Mouse (Mus musculus): Measurements from ENCODE around the gene Trp63.
"Not testable (repeated sequence)": the region's sequence is repeated elsewhere in the genome, so short reads cannot be mapped to it uniquely, and the experiment has no call there.

Trp63 gene

GRCm38 (mm10) chr16:25683531-25684248, at the start of gene Trp63:
Gene Trp63, plus strand, starts transcription at chr16:25683763.
- DNase-seq (ENCODE audit: low read depth) = no peak

GRCm38 (mm10) chr16:25644716-25645115, 38.8 kb upstream of the Trp63 start:
- not testable (repeated sequence) for DNase-seq (ENCODE audit: low read depth)

GRCm38 (mm10) chr16:25660510-25661235, 22.9 kb upstream of the Trp63 start:
- DNase-seq (ENCODE audit: low read depth) = no peak

GRCm38 (mm10) chr16:25663116-25663515, 20.4 kb upstream of the Trp63 start:
- no peak for DNase-seq (ENCODE audit: low read depth)

- no peak for DNase-seq (ENCODE audit: low read depth)
These were observed 9.6 kb upstream of the Trp63 start for GRCm38 (mm10) chr16:25673861-25674440.

- no peak for DNase-seq (ENCODE audit: low read depth)
These were observed 3.2 kb upstream of the Trp63 start for GRCm38 (mm10) chr16:25680369-25680768.

GRCm38 (mm10) chr16:25682533-25682932, 1.0 kb upstream of the Trp63 start:
- no peak for DNase-seq (ENCODE audit: low read depth)

GRCm38 (mm10) chr16:25684572-25684971, 1.0 kb downstream of the Trp63 start:
- no peak for DNase-seq (ENCODE audit: low read depth)

GRCm38 (mm10) chr16:25690612-25691011, 7.0 kb downstream of the Trp63 start:
- DNase-seq (ENCODE audit: low read depth) = no peak

GRCm38 (mm10) chr16:25701252-25701651, 17.7 kb downstream of the Trp63 start:
- DNase-seq (ENCODE audit: low read depth) = no peak

- no peak for DNase-seq (ENCODE audit: low read depth)
These were observed 22.7 kb downstream of the Trp63 start for GRCm38 (mm10) chr16:25706260-25706659.

- DNase-seq (ENCODE audit: low read depth) = no peak
These were observed 32.2 kb downstream of the Trp63 start for GRCm38 (mm10) chr16:25715790-25716189.

GRCm38 (mm10) chr16:25723131-25723530, 39.6 kb downstream of the Trp63 start:
- DNase-seq (ENCODE audit: low read depth) = no peak

GRCm38 (mm10) chr16:25727001-25727400, 43.4 kb downstream of the Trp63 start:
- no peak for DNase-seq (ENCODE audit: low read depth)

- DNase-seq (ENCODE audit: low read depth) = no peak
These were observed 44.5 kb downstream of the Trp63 start for GRCm38 (mm10) chr16:25727957-25728506.

- DNase-seq (ENCODE audit: low read depth) = no peak
These were observed 53.3 kb downstream of the Trp63 start for GRCm38 (mm10) chr16:25736912-25737311.

GRCm38 (mm10) chr16:25737623-25738050, 54.1 kb downstream of the Trp63 start:
- no peak for DNase-seq (ENCODE audit: low read depth)

- DNase-seq (ENCODE audit: low read depth) = no peak
These were observed 63.2 kb downstream of the Trp63 start for GRCm38 (mm10) chr16:25746807-25747206.

- DNase-seq (ENCODE audit: low read depth) = no peak
These were observed 68.3 kb downstream of the Trp63 start for GRCm38 (mm10) chr16:25751866-25752265.

- no peak for DNase-seq (ENCODE audit: low read depth)
These were observed 74.5 kb downstream of the Trp63 start for GRCm38 (mm10) chr16:25758108-25758507.

- DNase-seq (ENCODE audit: low read depth) = no peak
These were observed 82.0 kb downstream of the Trp63 start for GRCm38 (mm10) chr16:25765549-25765948.

- no peak for DNase-seq (ENCODE audit: low read depth)
These were observed 91.0 kb downstream of the Trp63 start for GRCm38 (mm10) chr16:25774611-25775010.

GRCm38 (mm10) chr16:25777501-25777900, 93.9 kb downstream of the Trp63 start:
- no peak for DNase-seq (ENCODE audit: low read depth)

Measured in induced T-regulatory cell, adult 2 months (primary cell).